Mouse (Mus musculus): Measurements from ENCODE around the gene 5730409E04Rik.

- TF ChIP-seq CTCF (IDR thresholded peaks at IDR 0.05; ENCODE audit: control insufficient read depth, insufficient read depth, low read length) (no peak), POLR2A (IDR thresholded peaks at IDR 0.05; ENCODE audit: borderline replicate concordance, control insufficient read depth, low read depth, low read length) (no peak)
Observed at GRCm38 (mm10) chr4:126627021-126627681, 17.5 kb downstream of the 5730409E04Rik start.
